Mouse (Mus musculus) bone marrow macrophage, adult 2 months (primary cell): ENCODE results near the gene Cops4. TPM values are rescaled to one million over a fixed set of nuclear protein-coding genes. Genes with fewer than 3 reads are reported as not detected.

Source experiments
- H3K27ac ChIP-seq: 2 replicates; pipeline ENCODE4 v1.5.1; 2012; ENCODE audit warnings: low read depth, low read length; ENCODE audit not compliant: insufficient read depth
- H3K4me1 ChIP-seq: 2 replicates; pipeline ENCODE4 v1.6.1; 2012; ENCODE audit warnings: low read length; ENCODE audit not compliant: control insufficient read depth, insufficient read depth
- H3K4me3 ChIP-seq: 2 replicates; pipeline ENCODE4 v1.5.1; 2012; ENCODE audit warnings: mild to moderate bottlenecking, low read length, moderate library complexity; ENCODE audit not compliant: insufficient read depth
- CTCF ChIP-seq: IDR thresholded peaks from 2 replicates; pipeline ENCODE4 v1.5.1; 2012; ENCODE audit warnings: low read depth, mild to moderate bottlenecking, low read length, moderate library complexity
- POLR2A ChIP-seq: IDR thresholded peaks from 2 replicates; pipeline ENCODE4 v1.6.1; 2012; ENCODE audit warnings: mild to moderate bottlenecking, low read depth, low read length, borderline replicate concordance
- polyA plus RNA-seq: library from polyadenylated mRNA; stranded (reverse); fragments of >200 nt; gene quantifications from 2 replicates; pipeline ENCODE4 v1.2.4, GENCODE M21; 2012; ENCODE audit not compliant: missing spikeins, insufficient read depth, insufficient read length

Cops4 gene
- 46.4 and 50.7 TPM in 2 replicates for polyA plus RNA-seq

DNA sequence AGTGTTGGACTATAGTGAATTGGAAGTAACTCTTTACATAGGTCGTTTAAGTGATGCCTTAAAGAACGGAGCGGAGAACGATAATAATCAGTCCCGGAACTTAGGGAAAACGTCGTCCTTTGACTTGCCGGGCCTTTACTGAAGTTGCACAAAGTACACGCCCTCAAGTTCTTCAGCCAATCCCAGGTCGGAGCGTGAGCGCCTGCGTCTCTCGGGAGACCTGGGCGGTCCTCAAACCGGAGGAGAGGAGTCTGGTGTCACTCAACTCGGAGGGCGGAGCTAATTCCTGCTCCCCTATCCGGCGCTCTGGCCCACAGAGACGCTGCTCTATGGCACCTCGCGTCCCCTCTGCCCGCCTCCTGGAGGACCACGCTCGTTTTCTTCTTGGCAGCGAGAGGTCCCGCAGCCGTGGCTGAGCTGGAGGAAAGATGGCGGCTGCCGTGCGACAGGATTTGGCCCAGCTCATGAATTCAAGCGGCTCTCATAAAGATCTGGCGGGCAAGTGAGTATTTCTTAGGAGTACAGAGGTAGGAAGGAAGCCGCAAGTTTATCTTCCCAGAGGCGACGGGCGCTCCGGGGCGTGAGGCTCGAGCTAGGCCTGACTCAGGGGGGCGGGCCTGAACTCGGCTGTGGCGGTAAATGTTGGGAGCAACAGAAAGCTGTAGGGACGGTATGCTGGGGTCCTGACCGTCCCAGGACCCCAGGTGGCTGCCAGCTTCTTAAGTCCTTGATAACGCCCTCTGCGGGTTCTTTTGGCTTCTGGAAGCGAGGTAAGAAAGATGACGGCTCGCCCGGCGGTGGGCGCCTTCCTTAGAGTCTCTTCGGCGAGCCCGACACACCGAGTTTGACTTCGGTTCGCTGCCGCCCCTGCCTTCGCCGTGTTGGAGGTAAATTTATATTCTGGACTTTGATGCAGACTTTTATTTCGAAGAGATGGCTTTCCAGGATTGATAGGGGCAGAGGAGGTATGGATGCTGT, at the start of gene Cops4:
Gene Cops4 (plus strand): TSS at position 261 of the 978 bp plus-strand sequence.
- H3K27ac ChIP-seq: peak within 1 kb of the TSS; percentile 72
- TF ChIP-seq POLR2A: no peak
- no peak for TF ChIP-seq CTCF
- peaks cover 36% of the 10 kb centered on the region for H3K4me1 ChIP-seq
- H3K4me3 ChIP-seq: peak within 1 kb of the TSS; percentile 93

DNA sequence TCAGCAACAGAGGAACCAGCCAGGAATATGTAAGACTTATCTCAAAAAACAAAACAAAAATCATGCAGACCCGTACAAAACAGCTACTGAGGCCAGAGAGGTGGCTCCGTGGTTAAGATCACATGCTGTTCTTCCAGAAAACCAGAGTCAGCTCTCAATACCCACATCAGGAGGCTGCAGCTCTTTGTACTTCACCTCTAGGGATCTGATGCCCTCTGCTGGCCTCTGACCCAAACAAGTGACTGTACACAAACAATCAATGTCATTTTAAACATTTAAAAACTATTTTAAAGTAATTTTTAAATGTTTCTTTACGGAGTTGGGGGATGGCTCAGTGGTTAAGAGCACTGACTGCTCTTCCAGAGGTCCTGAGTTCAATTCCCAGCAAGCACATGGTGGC, 41.8 kb upstream of the Cops4 start:
- peak; percentile 42; the same call in 1 of the 2 replicates for TF ChIP-seq CTCF
- TF ChIP-seq POLR2A: no peak
- Histone ChIP-seq H3K4me1 (peaks cover 3% of the 10 kb centered on the region; the same call in 1 of the 2 replicates), H3K4me3 (no peak overlapping the region)

GRCm38 (mm10) chr5:100477604-100478003, 40.5 kb upstream of the Cops4 start:
- no peak for TF ChIP-seq CTCF
- TF ChIP-seq POLR2A: no peak

More for the DNA sequence above, 41.8 kb upstream of the Cops4 start:
- peak overlapping the region; percentile 42 for H3K27ac ChIP-seq

DNA sequence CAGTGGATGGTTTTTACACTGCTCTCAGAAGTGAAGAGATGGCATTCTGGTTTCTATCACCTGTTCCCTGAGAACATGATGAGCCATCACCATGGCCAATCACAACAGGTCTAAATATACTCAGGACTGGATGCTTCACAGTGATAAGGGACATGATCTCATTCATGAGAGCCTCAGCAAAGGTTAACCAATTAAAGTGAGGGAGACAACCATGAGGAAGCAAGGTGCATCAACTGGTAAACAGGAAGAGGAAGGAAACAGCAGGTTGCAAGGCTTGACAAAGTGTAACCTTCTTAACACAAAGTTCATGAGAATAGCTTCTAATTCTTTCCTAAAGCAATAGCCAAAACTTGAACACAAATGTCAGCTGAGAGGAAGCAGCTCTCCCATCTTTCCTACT, 34.5 kb upstream of the Cops4 start:
- H3K4me3 ChIP-seq: no peak overlapping the region
- H3K27ac ChIP-seq: no peak overlapping the region
- peaks cover 7% of the 10 kb centered on the region; the same call in 1 of the 2 replicates for H3K4me1 ChIP-seq
- TF ChIP-seq POLR2A: no peak
- no peak for TF ChIP-seq CTCF

More at GRCm38 (mm10) chr5:100477604-100478003, 40.5 kb upstream of the Cops4 start:
- Histone ChIP-seq H3K4me3 (no peak overlapping the region), H3K27ac (no peak overlapping the region), H3K4me1 (peaks cover 3% of the 10 kb centered on the region; the same call in 1 of the 2 replicates)

DNA sequence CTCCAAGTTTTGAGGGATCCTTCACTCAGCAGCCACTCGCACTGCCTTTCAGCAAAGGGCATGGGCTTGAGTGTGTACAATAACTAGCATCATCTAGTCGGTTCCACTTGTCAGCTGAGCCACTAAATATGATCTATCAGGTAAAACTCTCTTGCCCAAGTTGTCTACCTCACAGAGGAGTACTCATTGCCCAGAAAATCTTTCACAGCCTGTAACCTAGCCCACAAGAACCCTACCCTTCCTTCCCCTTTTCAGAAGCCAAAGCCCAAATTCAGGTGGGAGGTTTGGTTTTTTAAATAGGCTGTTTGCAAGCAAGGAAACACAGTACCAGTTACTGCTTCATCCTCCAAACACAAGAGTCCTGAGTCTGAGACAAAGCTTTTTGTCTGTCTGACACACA, 31.0 kb upstream of the Cops4 start:
- TF ChIP-seq POLR2A (no peak), CTCF (no peak)
- H3K27ac ChIP-seq: no peak overlapping the region
- peaks cover 10% of the 10 kb centered on the region; the same call in 1 of the 2 replicates for H3K4me1 ChIP-seq
- no peak overlapping the region for H3K4me3 ChIP-seq

DNA sequence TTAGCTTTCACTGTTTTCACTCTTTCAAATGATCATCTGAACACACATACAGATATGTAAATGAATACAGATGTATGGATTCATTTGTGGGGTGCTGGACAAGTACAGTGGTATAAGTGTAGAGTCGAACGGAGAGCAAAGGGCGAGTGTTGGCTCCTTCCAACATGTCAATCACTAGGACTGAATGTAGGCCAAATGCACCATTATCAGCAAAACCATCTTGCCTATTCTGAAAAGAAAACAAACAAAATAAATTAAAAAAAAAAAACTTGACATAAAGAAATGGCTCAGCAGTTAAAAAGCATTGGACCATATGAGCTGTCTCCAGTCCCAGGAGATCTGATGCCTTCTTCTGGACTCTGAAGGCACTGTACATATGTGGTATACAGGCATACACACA, 29.9 kb upstream of the Cops4 start:
- H3K4me3 ChIP-seq: no peak overlapping the region
- H3K4me1 ChIP-seq: peaks cover 10% of the 10 kb centered on the region; the same call in 1 of the 2 replicates
- TF ChIP-seq POLR2A (no peak), CTCF (no peak)

GRCm38 (mm10) chr5:100489340-100489739, 28.8 kb upstream of the Cops4 start:
- Histone ChIP-seq H3K4me1 (peaks cover 10% of the 10 kb centered on the region; the same call in 1 of the 2 replicates), H3K4me3 (no peak overlapping the region), H3K27ac (no peak overlapping the region)
- TF ChIP-seq CTCF: no peak
- no peak for TF ChIP-seq POLR2A

More for the DNA sequence above, 29.9 kb upstream of the Cops4 start:
- H3K27ac ChIP-seq: no peak overlapping the region

- Histone ChIP-seq H3K4me3 (no peak overlapping the region), H3K4me1 (peaks cover 8% of the 10 kb centered on the region; the same call in 1 of the 2 replicates), H3K27ac (no peak overlapping the region)
- TF ChIP-seq CTCF: no peak
These were observed 26.4 kb upstream of the Cops4 start for GRCm38 (mm10) chr5:100491704-100492103.

DNA sequence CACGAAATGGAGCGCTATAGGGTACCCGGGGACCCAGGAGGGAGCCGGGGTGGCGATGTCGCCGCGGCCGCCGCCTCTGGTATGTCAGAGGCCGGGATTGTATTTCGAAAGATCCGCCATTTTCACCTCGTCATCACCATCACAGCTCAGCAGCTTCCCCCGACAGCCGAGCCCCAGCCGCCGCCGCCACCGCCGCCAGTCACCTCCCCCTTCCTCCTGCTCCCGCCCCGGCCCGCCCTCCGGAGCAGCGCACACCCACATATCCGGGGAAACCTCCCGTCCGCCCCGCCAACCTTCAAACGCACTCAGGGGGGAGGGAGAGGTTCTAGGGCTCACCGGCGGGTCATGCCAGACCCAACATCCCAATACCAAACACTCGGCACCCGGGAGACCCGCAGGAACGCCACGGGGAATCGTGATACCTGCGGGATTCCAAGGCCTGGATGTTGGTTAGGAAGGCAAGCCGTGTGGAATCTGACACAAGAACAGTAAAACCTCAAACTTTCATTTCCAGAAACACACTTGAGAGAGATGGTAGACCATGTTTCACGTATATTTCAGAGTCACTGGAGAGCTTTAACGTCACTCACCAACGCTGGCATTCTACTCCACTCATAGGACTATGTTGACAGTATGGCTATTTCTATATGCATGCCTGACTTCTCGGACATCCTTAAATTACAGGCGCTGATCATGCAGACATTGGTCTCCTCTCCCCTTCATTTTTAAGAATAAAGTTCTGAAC, 19.5 kb upstream of the Cops4 start:
- no peak for TF ChIP-seq CTCF
- TF ChIP-seq POLR2A: no peak
- peaks cover 2% of the 10 kb centered on the region; the same call in 1 of the 2 replicates for H3K4me1 ChIP-seq
- peak overlapping the region; percentile 46; the same call in 1 of the 2 replicates for H3K27ac ChIP-seq
- H3K4me3 ChIP-seq: peak overlapping the region; percentile 84

GRCm38 (mm10) chr5:100499243-100499642, 18.9 kb upstream of the Cops4 start:
- Histone ChIP-seq H3K27ac (no peak overlapping the region), H3K4me3 (peak overlapping the region; percentile 33; the same call in 1 of the 2 replicates), H3K4me1 (peaks cover 2% of the 10 kb centered on the region; the same call in 1 of the 2 replicates)
- TF ChIP-seq CTCF: no peak
